Mouse (Mus musculus) G1E (cell line): ENCODE data around the gene L3mbtl3.

Source experiments
- CTCF ChIP-seq: IDR thresholded peaks from 2 replicates; pipeline ENCODE4 v1.5.1; 2012; ENCODE audit warnings: low read depth, low read length, inconsistent platforms, mixed read lengths
- GATA1 ChIP-seq: IDR thresholded peaks from 2 replicates; pipeline ENCODE4 v1.6.1; 2012; ENCODE audit warnings: borderline replicate concordance, low read length, inconsistent platforms, mixed read lengths
- GATA2 ChIP-seq: IDR thresholded peaks from 2 replicates; pipeline ENCODE4 v1.6.1; 2012; ENCODE audit warnings: low read depth, low read length, inconsistent platforms, borderline replicate concordance
- POLR2AphosphoS5 ChIP-seq: IDR thresholded peaks from 2 replicates; pipeline ENCODE4 v1.6.1; 2012; ENCODE audit warnings: low read depth, low read length, inconsistent platforms; ENCODE audit not compliant: insufficient replicate concordance
- TAL1 ChIP-seq: conservative IDR thresholded peaks from 2 replicates; pipeline ENCODE4 v1.6.1; 2012; ENCODE audit warnings: low read depth, low read length, inconsistent platforms, mixed read lengths

- no peak for TF ChIP-seq CTCF
- TF ChIP-seq GATA1 = no peak
- TF ChIP-seq POLR2AphosphoS5 = no peak
- no peak for TF ChIP-seq TAL1
- no peak for TF ChIP-seq GATA2
These were observed 95.8 kb downstream of the L3mbtl3 start for GRCm38 (mm10) chr10:26280009-26280408.
